Mouse (Mus musculus) erythroblast, adult 5-6 weeks (primary cell): Measurements from ENCODE around the gene Gm20517. TPM values are rescaled to one million over a fixed set of nuclear protein-coding genes. Genes with fewer than 3 reads are reported as not detected.

Experiments used
- ATAC-seq: replicated peaks from 2 replicates; pipeline ENCODE4 v1.8.0; 2016; ENCODE audit warnings: moderate number of reproducible peaks, mild to moderate bottlenecking, moderate TSS enrichment, inconsistent platforms; ENCODE audit not compliant: poor library complexity, low FRiP score, severe bottlenecking
- total RNA-seq, 2 experiments: library from RNA; stranded (forward) in 1 of 2; stranded (reverse) in 1 of 2; fragments of 150-400 nt in 1 of 2; fragments of 200-764, 138-1000 nt in 1 of 2; gene quantifications; 2 replicates each; pipeline versions ENCODE4 v1.2.3 to v1.2.4; 2015 to 2017; ENCODE audit warnings: low replicate concordance in 2 of 2

Gm20517 gene
- total RNA-seq, 2 experiments from 2014 or later = 4.8 to 6.3 TPM

- ATAC-seq = no peak
These were observed 86.8 kb downstream of the Gm20517 start for GRCm38 (mm10) chr17:47698156-47698555.

- ATAC-seq = no peak
These were observed 87.7 kb downstream of the Gm20517 start for GRCm38 (mm10) chr17:47699055-47699454.

- no peak for ATAC-seq
These were observed 90.4 kb downstream of the Gm20517 start for GRCm38 (mm10) chr17:47701793-47702192.

DNA sequence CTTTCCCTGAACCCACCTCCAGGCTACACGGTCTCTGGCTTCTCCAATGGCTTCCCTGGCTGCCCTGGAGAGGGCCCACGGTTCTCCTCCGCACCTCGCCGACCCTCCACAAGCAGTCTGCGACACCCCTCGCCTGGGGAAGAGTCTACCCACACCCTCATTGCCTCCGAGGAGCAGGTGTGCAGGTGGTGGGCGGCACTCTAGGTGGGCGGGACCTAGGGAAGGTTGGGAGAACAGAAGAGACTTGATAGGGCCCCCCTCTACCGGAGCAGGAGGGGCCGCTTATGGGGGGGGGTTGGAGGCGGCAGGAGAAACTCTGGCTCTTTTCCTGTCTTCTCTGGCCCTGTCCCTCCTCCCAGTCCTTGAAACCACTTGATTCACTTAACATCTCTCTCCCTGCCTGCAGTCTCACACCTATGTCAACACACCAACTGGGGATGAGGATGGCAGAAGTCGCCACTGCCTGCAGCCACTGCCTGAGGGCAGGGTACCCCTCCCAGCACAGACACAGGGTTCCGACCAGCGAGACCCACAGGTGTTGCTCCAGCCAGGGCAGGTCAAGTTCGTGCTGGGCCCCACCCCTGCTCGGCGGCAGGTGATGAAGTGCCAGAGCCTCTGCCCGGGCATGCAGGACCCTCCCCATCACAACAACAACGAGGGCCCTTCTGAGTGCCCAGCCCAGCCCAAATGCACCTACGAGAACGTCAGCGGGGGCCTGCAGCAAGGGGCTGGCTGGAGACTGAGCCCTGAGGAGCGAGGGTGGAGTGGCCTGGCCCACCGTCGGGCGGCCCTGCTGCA lies 91.4 kb downstream of the Gm20517 start:
- no peak for ATAC-seq

DNA sequence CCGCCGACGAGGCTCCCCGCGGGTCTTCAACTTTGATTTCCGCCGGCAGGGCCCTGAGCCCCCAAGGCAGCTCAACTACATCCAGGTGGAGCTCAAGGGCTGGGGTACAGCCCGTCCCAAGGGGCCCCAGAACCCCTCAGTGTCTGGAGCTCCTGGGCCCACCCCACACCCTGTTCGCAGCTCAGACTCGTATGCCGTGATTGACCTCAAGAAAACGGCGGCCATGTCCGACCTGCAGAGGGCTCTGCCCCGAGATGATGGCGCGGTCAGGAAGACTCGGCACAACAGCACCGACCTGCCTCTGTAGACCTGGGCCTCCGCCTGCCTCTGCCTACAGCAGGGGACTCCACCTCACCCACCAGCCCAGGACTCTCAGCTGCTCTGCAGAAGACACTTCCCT lies 92.2 kb downstream of the Gm20517 start:
- no peak for ATAC-seq

GRCm38 (mm10) chr17:47704692-47705091 lies 93.3 kb downstream of the Gm20517 start:
- no peak for ATAC-seq

GRCm38 (mm10) chr17:47706196-47706595 lies 94.8 kb downstream of the Gm20517 start:
- ATAC-seq = no peak

- ATAC-seq = no peak
These were observed 96.6 kb downstream of the Gm20517 start for GRCm38 (mm10) chr17:47707961-47708360.

DNA sequence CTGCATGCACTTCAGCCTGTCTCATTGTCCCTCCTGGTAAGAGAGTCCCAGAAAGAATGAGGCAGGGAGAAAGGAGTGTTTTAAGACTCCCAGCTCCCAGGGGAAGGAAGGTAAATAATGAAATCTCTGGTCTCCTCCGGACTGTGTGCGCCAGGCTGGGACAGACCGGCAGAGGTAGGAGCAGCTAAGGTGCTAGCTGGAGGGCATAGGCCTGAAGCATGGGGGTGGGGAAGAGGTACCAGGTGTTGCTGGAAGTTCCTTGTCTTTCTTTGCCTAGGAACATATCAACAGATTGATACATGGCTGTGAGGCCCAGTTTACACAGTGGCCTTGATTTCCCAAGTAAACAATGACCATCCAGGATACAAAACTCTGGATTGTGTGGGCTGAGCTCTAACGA lies 97.6 kb downstream of the Gm20517 start:
- no peak for ATAC-seq

DNA sequence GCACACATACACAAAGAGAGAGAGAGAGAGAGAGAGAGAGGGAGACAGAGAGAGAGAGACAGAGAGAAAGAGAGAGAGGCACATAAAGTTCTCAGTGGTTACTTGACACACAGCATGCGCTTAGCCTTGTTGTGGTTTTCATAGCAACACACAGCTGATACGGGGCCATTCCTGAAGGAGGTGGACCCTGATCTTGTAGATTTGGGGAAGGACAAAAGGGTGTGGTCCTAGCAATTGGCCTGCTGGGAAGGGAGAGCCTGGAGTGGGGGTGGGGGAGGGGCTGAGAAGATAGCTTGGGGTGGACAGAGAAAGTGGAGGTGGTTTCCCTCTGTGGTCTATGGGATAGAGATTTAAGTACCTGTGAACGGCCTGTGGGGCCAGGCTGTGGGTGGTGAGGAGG lies 98.6 kb downstream of the Gm20517 start:
- no peak for ATAC-seq

DNA sequence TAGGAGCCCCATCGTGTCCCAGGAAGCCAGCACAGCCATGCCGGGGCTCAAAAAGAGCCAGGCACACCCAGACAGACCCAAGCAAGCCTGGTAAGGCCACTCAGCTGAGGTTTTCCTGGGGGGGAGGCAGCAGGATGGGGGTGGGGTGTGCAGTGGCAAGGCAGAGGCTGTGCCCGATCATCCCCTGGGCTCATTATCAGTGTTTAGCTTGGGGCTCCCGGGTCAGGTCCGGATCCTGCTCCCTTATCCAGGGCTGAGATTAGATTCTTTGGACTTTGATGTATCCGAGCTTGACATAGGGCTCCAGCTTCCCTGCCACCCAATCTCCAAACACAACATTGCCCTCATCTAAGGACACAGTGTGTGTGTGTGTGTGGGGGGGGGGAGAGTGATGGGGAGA lies 100.5 kb downstream of the Gm20517 start:
- no peak for ATAC-seq

DNA sequence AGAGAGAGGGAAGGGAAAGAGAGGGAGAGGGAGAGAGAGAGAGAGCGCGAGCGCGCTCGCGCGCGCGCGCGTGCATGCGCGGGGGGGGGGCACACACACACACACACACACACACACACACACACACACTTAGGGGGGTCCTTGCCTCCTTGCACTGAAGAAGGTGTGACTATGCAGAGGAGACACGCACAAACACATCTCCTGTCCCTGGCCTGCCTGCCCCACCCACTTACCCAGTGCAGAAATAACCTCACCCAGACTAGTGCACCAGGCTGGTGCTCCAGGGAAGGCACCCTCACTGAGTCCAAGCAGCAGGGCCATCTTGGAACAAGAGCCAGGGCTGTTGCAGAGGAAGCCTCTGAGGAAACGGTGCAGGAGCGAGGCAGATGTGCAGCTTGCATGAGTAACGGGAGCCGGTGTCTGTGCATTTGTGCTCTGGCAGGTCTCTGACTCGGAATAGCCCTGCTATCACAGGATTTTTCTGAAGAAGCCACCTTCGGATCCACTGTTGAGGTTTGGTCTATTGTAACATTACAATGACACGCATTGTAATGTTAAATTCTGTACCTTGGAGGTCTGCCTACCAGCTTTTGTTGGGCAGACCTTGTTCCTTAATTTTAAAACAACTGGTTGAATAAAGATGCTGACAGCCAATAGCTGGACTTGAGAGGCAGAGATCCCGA lies 101.6 kb downstream of the Gm20517 start:
- no peak for ATAC-seq

DNA sequence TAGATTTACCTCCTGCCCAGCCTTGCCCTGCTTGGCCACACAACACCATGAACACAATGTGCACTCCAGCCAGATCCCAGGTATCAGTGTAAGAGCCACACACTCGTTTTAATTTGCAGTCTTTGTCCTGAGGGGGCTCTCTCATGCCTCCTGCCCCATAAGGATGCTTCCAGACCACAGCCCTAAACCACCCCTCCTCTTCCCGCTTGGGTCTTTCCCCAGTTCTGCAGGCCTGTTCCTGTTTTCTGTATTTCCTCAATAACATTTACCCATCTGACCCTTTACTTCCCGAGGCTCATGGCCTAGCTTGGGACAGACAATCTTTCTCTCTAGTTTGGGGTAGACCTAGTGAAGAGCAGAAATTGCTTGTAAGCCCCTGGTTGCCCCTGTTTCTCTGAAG lies 103.6 kb downstream of the Gm20517 start:
- no peak for ATAC-seq

DNA sequence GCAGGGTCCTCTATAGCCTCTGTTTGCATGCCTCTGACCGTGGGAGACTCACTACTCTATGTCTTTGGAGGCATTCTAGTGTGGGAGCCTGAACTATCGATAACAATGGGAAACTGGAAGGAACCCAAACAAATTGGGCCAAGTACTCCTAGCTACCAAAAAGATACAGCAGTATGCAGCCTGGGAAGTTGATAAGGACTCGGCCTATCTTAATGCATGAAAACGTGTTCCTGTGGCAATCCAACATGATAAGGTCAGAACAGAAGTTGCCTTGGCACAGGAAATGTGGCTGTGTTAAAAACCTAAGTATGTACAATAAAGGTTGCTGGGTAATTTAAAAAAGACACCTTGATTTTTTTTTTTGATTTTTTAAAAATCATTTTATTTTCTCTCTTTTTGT lies 109.8 kb downstream of the Gm20517 start:
- ATAC-seq = no peak

DNA sequence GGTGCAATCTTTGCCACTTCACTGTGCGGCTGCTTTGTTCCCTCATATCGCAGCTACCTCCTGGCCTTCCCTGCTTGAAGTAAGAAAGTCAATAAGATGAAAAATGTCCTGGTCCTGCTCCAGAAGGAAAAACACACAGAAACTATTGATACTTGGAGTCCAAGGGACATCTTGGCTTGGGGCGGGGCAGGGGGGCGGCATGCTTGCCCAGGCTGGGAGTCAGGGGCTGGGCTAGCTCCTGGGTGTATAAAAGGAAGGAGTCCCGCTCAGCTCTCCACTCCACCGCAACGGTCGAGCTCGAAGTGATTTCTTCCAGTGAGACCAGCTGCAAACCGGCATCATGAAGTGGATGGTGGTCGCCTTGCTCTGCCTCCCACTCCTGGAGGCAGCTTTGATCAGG lies 115.2 kb downstream of the Gm20517 start, which contains the start of gene Pgc:
Gene Pgc (plus strand): TSS at position 277 of the 400 bp plus-strand sequence.
- ATAC-seq = no peak

GRCm38 (mm10) chr17:47730633-47731575 lies 119.5 kb downstream of the Gm20517 start:
- ATAC-seq = no peak
